Mouse (Mus musculus): ENCODE measurements at regions not wholly inside any gene's neighbourhood (a gene's known extent, or its start where the extent isn't known, plus 50 kb on each side); places are given as distances from the start of the nearest gene placed in this dataset.

GRCm38 (mm10) chr10:67372569-67373161 lies 87.6 kb upstream of the Nrbf2 start:
- Histone ChIP-seq H3K9me3 (ENCODE audit: low read depth, low read length) (no peaks in the 10 kb centered on the region), H3K4me3 (ENCODE audit: low read depth, low read length) (no peak overlapping the region), H3K9ac (no peak overlapping the region), H3K4me2 (peak overlapping the region; percentile 41), H3K36me3 (ENCODE audit: insufficient read depth) (no peaks in the 10 kb centered on the region), H3K4me1 (ENCODE audit: insufficient read depth) (peaks cover 6% of the 10 kb centered on the region; the same call in 1 of the 2 replicates), H3K27me3 (ENCODE audit: insufficient read depth, low read length) (no peaks in the 10 kb centered on the region), H3K27ac (ENCODE audit: low read depth) (no peak overlapping the region)
- TF ChIP-seq CTCF (IDR thresholded peaks at IDR 0.05; ENCODE audit: low read depth), result no peak
- DNase-seq, result peak; percentile 55
- peak; percentile 62; the same call in 1 of the 2 replicates for ATAC-seq (ENCODE audit: insufficient read depth)
- WGBS, result 7% methylated on average over 13 of the region's 13 CpGs

- H3K27ac ChIP-seq (ENCODE audit: low read depth), result no peak overlapping the region
- no peak for TF ChIP-seq CTCF (IDR thresholded peaks at IDR 0.05; ENCODE audit: low read depth)
- ATAC-seq (ENCODE audit: insufficient read depth), result no peak
- H3K9ac ChIP-seq, result no peak overlapping the region
- WGBS, result 84% methylated on average over 5 of the region's 5 CpGs
- no peaks in the 10 kb centered on the region for H3K27me3 ChIP-seq (ENCODE audit: insufficient read depth, low read length)
- no peak overlapping the region for H3K4me2 ChIP-seq
- H3K9me3 ChIP-seq (ENCODE audit: low read depth, low read length), result no peaks in the 10 kb centered on the region
- peaks cover 6% of the 10 kb centered on the region; the same call in 1 of the 2 replicates for H3K4me1 ChIP-seq (ENCODE audit: insufficient read depth)
- no peak for DNase-seq
- H3K4me3 ChIP-seq (ENCODE audit: low read depth, low read length), result no peak overlapping the region
- no peaks in the 10 kb centered on the region for H3K36me3 ChIP-seq (ENCODE audit: insufficient read depth)
Measured at GRCm38 (mm10) chr10:67376638-67377037, 91.5 kb upstream of the Nrbf2 start.

GRCm38 (mm10) chr10:67377643-67378223 lies 92.6 kb upstream of the Nrbf2 start:
- DNase-seq (peak; percentile 31), ATAC-seq (ENCODE audit: insufficient read depth) (no peak)
- WGBS, result 53% methylated on average over 17 of the region's 17 CpGs
- no peaks in the 10 kb centered on the region for H3K27me3 ChIP-seq (ENCODE audit: insufficient read depth, low read length)
- no peak overlapping the region for H3K4me3 ChIP-seq (ENCODE audit: low read depth, low read length)
- H3K9me3 ChIP-seq (ENCODE audit: low read depth, low read length), result no peaks in the 10 kb centered on the region
- H3K4me2 ChIP-seq, result no peak overlapping the region
- H3K9ac ChIP-seq, result no peak overlapping the region
- no peak for TF ChIP-seq CTCF (IDR thresholded peaks at IDR 0.05; ENCODE audit: low read depth)
- no peaks in the 10 kb centered on the region for H3K36me3 ChIP-seq (ENCODE audit: insufficient read depth)
- H3K27ac ChIP-seq (ENCODE audit: low read depth), result no peak overlapping the region
- H3K4me1 ChIP-seq (ENCODE audit: insufficient read depth), result peaks cover 3% of the 10 kb centered on the region; the same call in 1 of the 2 replicates

DNA sequence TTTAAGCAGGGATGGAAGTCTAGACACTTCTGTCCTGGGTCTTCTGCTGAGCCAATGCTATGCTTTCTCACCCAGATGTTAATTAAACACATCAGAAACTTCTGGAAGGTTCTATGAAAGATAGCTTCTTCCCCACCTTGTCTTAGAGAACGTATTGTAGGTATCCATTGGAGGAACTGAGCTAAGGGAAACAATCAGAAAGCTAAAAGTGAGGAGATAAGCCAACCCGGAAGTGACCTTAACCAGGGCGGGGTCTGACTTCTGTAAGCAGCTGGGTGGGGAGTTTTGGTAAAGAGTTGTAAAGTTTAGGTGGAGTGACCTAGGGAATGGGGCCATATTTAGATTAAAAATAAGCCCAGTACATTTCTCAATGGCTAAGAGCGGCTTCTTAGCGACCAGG lies 95.1 kb upstream of the Nrbf2 start:
- Histone ChIP-seq H3K9me3 (ENCODE audit: low read depth, low read length) (no peaks in the 10 kb centered on the region), H3K4me1 (ENCODE audit: insufficient read depth) (no peaks in the 10 kb centered on the region), H3K4me3 (ENCODE audit: low read depth, low read length) (no peak overlapping the region), H3K27me3 (ENCODE audit: insufficient read depth, low read length) (no peaks in the 10 kb centered on the region), H3K36me3 (ENCODE audit: insufficient read depth) (no peaks in the 10 kb centered on the region), H3K27ac (ENCODE audit: low read depth) (no peak overlapping the region), H3K9ac (no peak overlapping the region), H3K4me2 (no peak overlapping the region)
- TF ChIP-seq CTCF (IDR thresholded peaks at IDR 0.05; ENCODE audit: low read depth), result no peak
- DNase-seq, result no peak
- 82% methylated on average over 5 of the region's 5 CpGs for WGBS
- no peak for ATAC-seq (ENCODE audit: insufficient read depth)

DNA sequence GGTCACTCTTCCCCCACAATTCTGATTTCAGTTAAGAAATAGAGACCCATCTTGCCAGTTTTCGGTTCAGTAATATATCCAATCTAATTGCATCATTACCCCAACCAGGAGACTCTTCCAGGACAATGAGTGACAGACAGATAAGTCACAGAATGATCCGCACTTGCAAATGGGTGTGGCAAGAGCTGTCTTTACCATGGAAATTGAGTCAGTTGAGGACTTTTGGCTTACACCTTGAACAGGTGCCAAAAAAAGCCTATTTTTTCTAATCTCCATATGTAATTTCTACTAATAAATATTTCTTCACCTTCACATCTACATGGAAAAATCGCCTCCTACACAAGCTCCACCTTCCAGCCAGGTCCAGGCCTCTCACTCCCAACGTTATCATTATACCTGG lies 98.2 kb upstream of the Nrbf2 start:
- DNase-seq (no peak), ATAC-seq (ENCODE audit: insufficient read depth) (no peak)
- Histone ChIP-seq H3K27ac (ENCODE audit: low read depth) (no peak overlapping the region), H3K27me3 (ENCODE audit: insufficient read depth, low read length) (no peaks in the 10 kb centered on the region), H3K9ac (no peak overlapping the region), H3K4me2 (no peak overlapping the region), H3K36me3 (ENCODE audit: insufficient read depth) (no peaks in the 10 kb centered on the region), H3K4me3 (ENCODE audit: low read depth, low read length) (no peak overlapping the region), H3K4me1 (ENCODE audit: insufficient read depth) (no peaks in the 10 kb centered on the region), H3K9me3 (ENCODE audit: low read depth, low read length) (no peaks in the 10 kb centered on the region)
- WGBS, result 81% methylated on average over 4 of the region's 4 CpGs
- TF ChIP-seq CTCF (IDR thresholded peaks at IDR 0.05; ENCODE audit: low read depth), result no peak

- Histone ChIP-seq H3K9me3 (ENCODE audit: low read depth, low read length) (no peaks in the 10 kb centered on the region), H3K27me3 (ENCODE audit: insufficient read depth, low read length) (no peaks in the 10 kb centered on the region), H3K36me3 (ENCODE audit: insufficient read depth) (no peaks in the 10 kb centered on the region), H3K9ac (no peak overlapping the region), H3K27ac (ENCODE audit: low read depth) (no peak overlapping the region), H3K4me1 (ENCODE audit: insufficient read depth) (no peaks in the 10 kb centered on the region), H3K4me3 (ENCODE audit: low read depth, low read length) (no peak overlapping the region), H3K4me2 (no peak overlapping the region)
- WGBS, result 89% methylated on average over 16 of the region's 16 CpGs
- TF ChIP-seq CTCF (IDR thresholded peaks at IDR 0.05; ENCODE audit: low read depth), result no peak
- DNase-seq, result no peak
- ATAC-seq (ENCODE audit: insufficient read depth), result no peak
Measured at GRCm38 (mm10) chr10:67383802-67384567, 98.9 kb upstream of the Nrbf2 start.

- WGBS, result 76% methylated on average over 4 of the region's 4 CpGs
- TF ChIP-seq CTCF (IDR thresholded peaks at IDR 0.05; ENCODE audit: low read depth), result no peak
- DNase-seq, result no peak
- Histone ChIP-seq H3K9me3 (ENCODE audit: low read depth, low read length) (no peaks in the 10 kb centered on the region), H3K9ac (no peak overlapping the region), H3K4me3 (ENCODE audit: low read depth, low read length) (no peak overlapping the region), H3K27me3 (ENCODE audit: insufficient read depth, low read length) (no peaks in the 10 kb centered on the region), H3K4me2 (no peak overlapping the region), H3K27ac (ENCODE audit: low read depth) (no peak overlapping the region), H3K36me3 (ENCODE audit: insufficient read depth) (no peaks in the 10 kb centered on the region), H3K4me1 (ENCODE audit: insufficient read depth) (no peaks in the 10 kb centered on the region)
- ATAC-seq (ENCODE audit: insufficient read depth), result no peak
Measured at GRCm38 (mm10) chr10:67384568-67384958, 99.5 kb upstream of the Nrbf2 start.
